Mouse (Mus musculus) liver, postnatal 0 days (tissue): ENCODE measurements around the gene 1700029P11Rik. TPM values are rescaled to one million over a fixed set of nuclear protein-coding genes. Genes with fewer than 3 reads are reported as not detected.

ENCODE experiments used
- ATAC-seq: fragments of 200-750 bp; cut with Nextera tagmentation; 2 replicates; pipeline ENCODE4 v1.8.0; 2017; ENCODE audit warnings: mild to moderate bottlenecking, moderate library complexity
- DNase-seq: peaks from one replicate; pipeline ENCODE4 v3.0.0-alpha.2; 2016
- H3K27ac ChIP-seq: fragments of 300-500 bp; sonication (generic); 2 replicates; pipeline ENCODE4 v1.5.1; 2014; ENCODE audit warnings: antibody characterized with exemption, moderate library complexity, mild to moderate bottlenecking, low read depth
- H3K27me3 ChIP-seq: fragments of 300-500 bp; sonication (generic); 2 replicates; pipeline ENCODE4 v1.6.1; 2014; ENCODE audit warnings: low read length, control low read depth, mixed read lengths; ENCODE audit not compliant: insufficient read depth
- H3K36me3 ChIP-seq: fragments of 300-500 bp; sonication (generic); replicated peaks from 2 replicates; pipeline ENCODE4 v1.6.1; 2014; ENCODE audit warnings: mild to moderate bottlenecking, control low read depth, low read length, moderate library complexity, mixed read lengths; ENCODE audit not compliant: insufficient read depth
- H3K4me1 ChIP-seq: fragments of 300-500 bp; sonication (generic); 2 replicates; pipeline ENCODE4 v1.6.1; 2014; ENCODE audit warnings: antibody characterized with exemption, mild to moderate bottlenecking, control low read depth; ENCODE audit not compliant: insufficient read depth
- H3K4me2 ChIP-seq: fragments of 300-500 bp; sonication (generic); 2 replicates; pipeline ENCODE4 v1.6.1; 2014; ENCODE audit warnings: low read depth, mild to moderate bottlenecking, low read length, moderate library complexity, mixed read lengths
- H3K4me3 ChIP-seq: fragments of 300-500 bp; sonication (generic); 2 replicates; pipeline ENCODE4 v1.5.1; 2014; ENCODE audit warnings: low read depth, low read length
- H3K9ac ChIP-seq: fragments of 300-500 bp; sonication (generic); replicated peaks from 2 replicates; pipeline ENCODE4 v1.6.1; 2014; ENCODE audit warnings: mild to moderate bottlenecking, moderate library complexity
- H3K9me3 ChIP-seq: fragments of 300-500 bp; sonication (generic); 2 replicates; pipeline ENCODE4 v1.6.1; 2016; ENCODE audit warnings: mild to moderate bottlenecking, control low read depth, low read length, mixed read lengths
- CTCF ChIP-seq: sonication (generic); IDR thresholded peaks from 2 replicates; pipeline ENCODE4 v1.5.1; 2016; ENCODE audit warnings: antibody characterized with exemption, low read depth
- EP300 ChIP-seq: IDR thresholded peaks from 2 replicates; pipeline ENCODE4 v1.6.1; 2016; ENCODE audit warnings: antibody characterized with exemption, low read depth, mild to moderate bottlenecking
- WGBS: fragments of 180-500 bp; shearing (Covaris S2); extraction: QIAGEN DNeasy Blood & Tissue Kit; methylation state at CpG from one replicate; pipeline ENCODE4 v1.1.7; 2014; ENCODE audit not compliant: insufficient replicate concordance; 5-methylcytosine and 5-hydroxymethylcytosine counted together
- polyA plus RNA-seq: library from polyadenylated mRNA; unstranded; fragments of >200 nt; fragmentation: Nextera tagmentation; extraction: Ambion mirVana; gene quantifications from 2 replicates; pipeline ENCODE4 v1.2.1, GENCODE M21; 2015

Gene 1700029P11Rik
- polyA plus RNA-seq, 1 experiment from 2014 or later = not detected

DNA sequence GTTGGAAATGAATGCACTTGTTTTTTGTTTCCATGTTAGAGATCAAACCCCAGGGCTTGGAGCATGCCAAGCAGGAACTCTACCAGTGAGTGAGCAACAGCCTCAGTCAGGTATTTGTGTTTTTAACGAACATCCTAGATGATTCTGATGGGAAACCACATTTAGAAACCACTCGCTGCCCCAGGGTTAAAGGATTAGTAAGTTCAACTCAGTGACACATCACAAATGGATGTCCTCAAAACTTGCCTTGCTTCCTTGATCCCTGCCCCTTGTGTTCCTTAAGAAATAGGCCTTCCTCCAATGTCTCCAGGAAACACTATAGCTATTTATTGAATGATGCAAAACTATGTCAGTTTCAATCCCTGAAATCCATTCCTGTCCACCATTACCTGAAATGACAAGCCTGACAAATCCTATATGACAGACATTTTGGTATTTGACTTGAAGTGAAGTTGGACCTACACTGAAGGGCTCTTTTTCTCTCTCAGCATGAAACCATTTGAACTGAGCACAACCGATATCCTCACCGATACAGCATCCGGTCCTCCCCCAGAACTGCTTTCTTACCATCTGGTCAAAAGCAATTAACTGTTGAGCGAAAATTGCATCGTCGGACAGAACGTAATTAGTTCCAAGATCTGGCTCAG, 34.5 kb downstream of the 1700029P11Rik start:
- 21% methylated on average over 9 of the region's 9 CpGs for WGBS
- TF ChIP-seq EP300 (no peak), CTCF (no peak)
- peaks cover 26% of the 10 kb centered on the region for H3K4me1 ChIP-seq

DNA sequence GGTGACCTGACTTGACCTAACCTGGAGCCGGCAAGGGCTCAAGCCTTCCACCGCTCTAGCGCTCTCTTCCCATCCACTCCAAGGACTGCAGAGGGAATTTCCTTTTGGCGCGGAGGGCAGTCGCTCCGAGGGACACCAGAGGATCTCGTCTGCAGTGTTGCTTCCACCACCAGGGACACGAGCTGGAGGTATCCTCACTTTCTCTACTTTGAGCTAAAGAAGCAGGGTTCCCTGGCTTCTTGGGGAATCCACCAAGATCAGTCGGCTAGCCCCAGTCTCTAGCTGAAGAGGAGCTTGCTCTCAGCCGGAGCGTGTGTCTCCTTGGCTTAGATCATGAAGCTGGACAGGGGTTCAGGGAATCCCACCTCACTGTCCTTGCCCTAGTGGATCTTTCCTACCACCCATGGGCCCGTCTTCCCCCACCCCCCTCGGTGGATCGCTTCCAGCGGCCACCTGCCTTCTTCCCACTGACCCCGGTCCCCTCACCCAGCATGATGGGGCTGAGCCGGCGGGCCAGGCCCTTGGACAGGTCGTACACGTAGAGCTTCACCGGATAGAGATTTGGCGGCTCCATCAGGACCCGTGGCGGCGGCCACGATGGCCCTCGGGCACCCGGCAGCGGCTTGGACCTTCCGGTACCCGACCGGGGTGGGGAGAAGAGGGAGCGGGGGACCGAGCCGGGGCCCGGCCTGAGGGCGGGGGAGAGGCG, 35.2 kb downstream of the 1700029P11Rik start:
- Histone ChIP-seq H3K9ac (peak overlapping the region; percentile 89), H3K4me2 (peak overlapping the region; percentile 94), H3K4me1 (peaks cover 26% of the 10 kb centered on the region), H3K4me3 (peak overlapping the region; percentile 93), H3K27me3 (no peaks in the 10 kb centered on the region), H3K27ac (peak overlapping the region; percentile 86), H3K36me3 (peaks cover 10% of the 10 kb centered on the region), H3K9me3 (no peaks in the 10 kb centered on the region)
- no peak; the same call in 1 of the 2 replicates for ATAC-seq
- TF ChIP-seq EP300 (no peak), CTCF (peak; percentile 9; the same call in 1 of the 2 replicates)
- whole genome bisulfite sequencing = 1% methylated on average over 36 of the region's 39 CpGs
- no peak for DNase-seq

More for the DNA sequence above, 34.5 kb downstream of the 1700029P11Rik start:
- Histone ChIP-seq H3K9ac (peak overlapping the region; percentile 89), H3K27me3 (no peaks in the 10 kb centered on the region), H3K27ac (peak overlapping the region; percentile 86), H3K36me3 (peaks cover 10% of the 10 kb centered on the region), H3K4me2 (peak overlapping the region; percentile 94), H3K9me3 (no peaks in the 10 kb centered on the region), H3K4me3 (peak overlapping the region; percentile 93)
- ATAC-seq (no peak), DNase-seq (no peak)

GRCm38 (mm10) chr15:82016101-82016808, 35.9 kb downstream of the 1700029P11Rik start:
- DNase-seq (peak; percentile 100), ATAC-seq (peak; percentile 94)
- Histone ChIP-seq H3K9me3 (no peaks in the 10 kb centered on the region), H3K27me3 (no peaks in the 10 kb centered on the region), H3K36me3 (peaks cover 10% of the 10 kb centered on the region), H3K9ac (peak overlapping the region; percentile 89), H3K4me1 (peaks cover 26% of the 10 kb centered on the region), H3K27ac (peak overlapping the region; percentile 86), H3K4me3 (peak overlapping the region; percentile 93), H3K4me2 (peak overlapping the region; percentile 94)
- 2% methylated on average over 53 of the region's 53 CpGs for WGBS
- peak; percentile 11; the same call in 1 of the 2 replicates for TF ChIP-seq EP300
- peak; percentile 54 for TF ChIP-seq CTCF

- H3K27ac ChIP-seq = peak overlapping the region; percentile 82
- peak overlapping the region; percentile 93 for H3K4me3 ChIP-seq
- TF ChIP-seq CTCF (no peak), EP300 (no peak)
- H3K4me1 ChIP-seq = peaks cover 26% of the 10 kb centered on the region
- peak overlapping the region; percentile 89 for H3K9ac ChIP-seq
- H3K27me3 ChIP-seq = no peaks in the 10 kb centered on the region
- H3K9me3 ChIP-seq = no peaks in the 10 kb centered on the region
- ATAC-seq = no peak
- 8% methylated on average over 6 of the region's 6 CpGs for WGBS
- DNase-seq = no peak
- H3K4me2 ChIP-seq = peak overlapping the region; percentile 94
- H3K36me3 ChIP-seq = peaks cover 12% of the 10 kb centered on the region
Measured at GRCm38 (mm10) chr15:82016830-82017229, 36.5 kb downstream of the 1700029P11Rik start.

GRCm38 (mm10) chr15:82017461-82017860, 37.1 kb downstream of the 1700029P11Rik start:
- Histone ChIP-seq H3K9ac (0 out of 2 replicates have a peak overlapping the region, but pooled peaks have one; percentile 1), H3K36me3 (peaks cover 15% of the 10 kb centered on the region), H3K27me3 (no peaks in the 10 kb centered on the region), H3K4me3 (peak overlapping the region; percentile 93), H3K4me1 (peaks cover 26% of the 10 kb centered on the region), H3K4me2 (peak overlapping the region; percentile 94), H3K27ac (no peak overlapping the region), H3K9me3 (no peaks in the 10 kb centered on the region)
- DNase-seq (no peak), ATAC-seq (no peak)
- 49% methylated on average over 4 of the region's 4 CpGs for WGBS
- TF ChIP-seq CTCF (no peak), EP300 (no peak)

DNA sequence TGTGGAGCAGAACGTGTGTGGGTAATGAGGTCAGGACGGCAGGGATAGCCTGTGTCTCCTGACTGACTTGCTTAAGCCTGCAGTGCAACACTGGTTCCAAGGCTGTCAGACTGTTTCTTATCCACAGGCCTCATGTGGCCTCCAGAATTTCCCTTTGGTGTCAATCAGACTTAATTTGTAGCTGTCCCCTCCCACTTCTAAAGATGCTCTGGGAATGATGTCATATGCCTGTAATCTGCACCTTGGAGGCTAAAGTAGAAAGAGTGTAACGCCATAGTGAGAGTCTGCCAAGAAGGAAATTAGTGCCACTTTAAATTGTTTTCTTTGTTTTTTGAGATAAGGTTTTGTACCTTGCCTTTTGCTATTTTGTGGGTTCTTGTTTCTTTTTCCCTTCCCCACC, 38.9 kb downstream of the 1700029P11Rik start:
- ATAC-seq (no peak), DNase-seq (no peak)
- Histone ChIP-seq H3K9ac (no peak overlapping the region), H3K9me3 (no peaks in the 10 kb centered on the region), H3K4me3 (no peak overlapping the region), H3K4me1 (peaks cover 15% of the 10 kb centered on the region), H3K4me2 (no peak overlapping the region), H3K27ac (no peak overlapping the region), H3K36me3 (peaks cover 20% of the 10 kb centered on the region; the same call in 1 of the 2 replicates), H3K27me3 (no peaks in the 10 kb centered on the region)
- WGBS = 77% methylated on average over 3 of the region's 3 CpGs
- TF ChIP-seq CTCF (no peak), EP300 (no peak)
